Mouse (Mus musculus) bone marrow macrophage, adult 2 months (primary cell): ENCODE measurements around the gene 1700113H08Rik.

Experiments used
- CTCF ChIP-seq: IDR thresholded peaks from 2 replicates; pipeline ENCODE4 v1.5.1; 2012; ENCODE audit warnings: low read depth, mild to moderate bottlenecking, low read length, moderate library complexity
- POLR2A ChIP-seq: IDR thresholded peaks from 2 replicates; pipeline ENCODE4 v1.6.1; 2012; ENCODE audit warnings: mild to moderate bottlenecking, low read depth, low read length, borderline replicate concordance

DNA sequence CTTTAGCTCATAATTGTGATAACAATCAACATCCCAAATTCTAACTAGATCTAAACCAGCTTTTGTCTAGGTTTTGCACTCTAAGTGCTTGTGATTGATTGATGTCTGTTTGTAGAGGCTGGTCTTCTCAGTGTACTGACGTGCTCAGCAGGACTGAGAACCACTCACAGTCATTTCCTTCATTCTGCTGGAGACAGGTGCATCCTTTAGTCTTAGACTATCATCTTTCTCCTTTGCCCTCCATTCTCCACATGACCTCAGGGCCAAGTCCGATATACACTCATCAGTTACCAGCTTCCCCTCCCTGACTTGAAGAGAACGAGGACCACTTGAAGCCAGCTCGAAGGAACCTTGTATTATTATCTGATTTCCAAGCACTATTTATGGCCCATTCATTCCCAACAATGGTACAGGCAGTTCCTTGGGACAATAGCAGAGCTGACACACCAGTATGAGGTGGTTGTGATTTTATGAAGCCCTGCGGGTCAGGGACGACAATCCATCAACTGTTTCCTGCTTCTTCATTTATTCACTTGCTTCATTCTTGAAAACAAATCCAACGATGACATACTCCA lies 43.4 kb upstream of the 1700113H08Rik start:
- TF ChIP-seq POLR2A (no peak), CTCF (no peak)
